Mouse (Mus musculus): ENCODE data around the gene Retsat. TPM values are rescaled to one million over a fixed set of nuclear protein-coding genes. Genes with fewer than 3 reads are reported as not detected.

Gene Retsat
- total RNA-seq (2014; rRNA removed) (151 and 180 TPM in 2 replicates), polyA plus RNA-seq (2012; rRNA removed) (303 and 340 TPM in 2 replicates)

DNA sequence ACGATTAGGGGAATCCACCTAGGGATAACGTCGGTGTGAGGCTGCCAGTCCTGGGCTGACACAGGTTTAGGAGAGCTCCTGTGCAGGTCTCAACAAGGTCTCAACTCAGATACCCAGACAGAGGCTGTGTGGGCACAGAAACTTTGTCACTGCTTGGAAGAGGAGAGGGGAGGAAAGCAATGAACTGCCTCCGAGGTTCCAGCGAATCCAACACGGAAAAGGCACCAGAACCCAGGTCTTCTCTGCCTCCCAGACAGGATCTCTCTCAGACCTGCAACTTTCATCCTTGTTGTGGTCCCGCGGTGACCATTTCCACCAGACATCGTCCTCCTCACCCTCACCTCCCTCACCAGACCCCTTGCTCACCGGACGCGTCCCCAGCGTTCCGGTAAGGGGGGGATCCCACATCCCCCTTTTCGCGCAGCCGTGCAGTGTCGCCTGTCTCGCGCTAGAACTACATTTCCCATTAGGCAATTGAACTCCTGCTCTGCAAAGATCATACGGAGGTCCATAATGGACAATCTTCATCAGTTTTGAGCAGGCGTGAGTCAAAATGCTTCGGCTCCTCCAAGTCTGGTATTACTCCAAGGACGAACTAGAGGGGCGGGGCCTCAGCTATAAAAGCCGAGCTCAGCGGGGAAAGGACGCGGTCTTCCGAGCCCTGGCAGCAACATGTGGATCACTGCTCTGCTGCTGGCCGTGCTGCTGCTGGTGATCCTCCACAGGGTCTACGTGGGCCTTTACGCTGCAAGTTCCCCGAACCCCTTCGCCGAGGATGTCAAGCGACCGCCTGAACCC, at the start of gene Retsat, which contains the start of gene Elmod3:
TSS of gene Retsat (plus strand) at position 520 of the 798 bp plus-strand sequence.
TSS of gene Elmod3 (minus strand) at position 458 of the 798 bp plus-strand sequence.
- Histone ChIP-seq H3K4me1 (ENCODE audit: control insufficient read depth, insufficient read depth, low read length) (peaks cover 14% of the 10 kb centered on the region), H3K27me3 (ENCODE audit: control insufficient read depth, insufficient read depth, low read length) (no peaks in the 10 kb centered on the region), H3K79me2 (ENCODE audit: control insufficient read depth, insufficient read depth, low read length) (0 out of 2 replicates have a peak, but pooled peaks cover 5% of the 10 kb centered on the region), H3K4me3 (ENCODE audit: insufficient read depth, low read depth, low read length) (peak within 1 kb of the TSS; percentile 80), H3K36me3 (ENCODE audit: control insufficient read depth, insufficient read depth, low read length) (peaks cover 15% of the 10 kb centered on the region; the same call in 1 of the 2 replicates), H3K9ac (ENCODE audit: low read depth, low read length) (peak within 1 kb of the TSS; percentile 93), H3K27ac (replicated peaks; ENCODE audit: insufficient read depth, low read depth, low read length) (peak within 1 kb of the TSS; percentile 96)
- TF ChIP-seq CTCF (IDR thresholded peaks at IDR 0.05; ENCODE audit: low read depth, low read length) (no peak), POLR2A (IDR thresholded peaks at IDR 0.05; ENCODE audit: extremely low read depth, insufficient read depth, low read length) (peak; percentile 99)
- under 1% methylated on average over 38 of the region's 38 CpGs for WGBS
- DNase-seq (ENCODE audit: extremely low read depth, low read depth, low spot score), result peak; percentile 99

GRCm38 (mm10) chr6:72549041-72549580, 49.2 kb upstream of the Retsat start:
- Histone ChIP-seq H3K4me1 (ENCODE audit: control insufficient read depth, insufficient read depth, low read length) (no peaks in the 10 kb centered on the region), H3K27me3 (ENCODE audit: control insufficient read depth, insufficient read depth, low read length) (no peaks in the 10 kb centered on the region), H3K79me2 (ENCODE audit: control insufficient read depth, insufficient read depth, low read length) (no peaks in the 10 kb centered on the region), H3K4me3 (ENCODE audit: insufficient read depth, low read depth, low read length) (no peak overlapping the region), H3K27ac (replicated peaks; ENCODE audit: insufficient read depth, low read depth, low read length) (0 out of 2 replicates have a peak overlapping the region, but pooled peaks have one; percentile 19), H3K9ac (ENCODE audit: low read depth, low read length) (no peak overlapping the region), H3K36me3 (ENCODE audit: control insufficient read depth, insufficient read depth, low read length) (no peaks in the 10 kb centered on the region)
- TF ChIP-seq POLR2A (IDR thresholded peaks at IDR 0.05; ENCODE audit: extremely low read depth, insufficient read depth, low read length), result no peak
- no peak for TF ChIP-seq CTCF (IDR thresholded peaks at IDR 0.05; ENCODE audit: low read depth, low read length)
- DNase-seq (ENCODE audit: extremely low read depth, low read depth, low spot score), result no peak
- 66% methylated on average over 9 of the region's 9 CpGs for WGBS

DNA sequence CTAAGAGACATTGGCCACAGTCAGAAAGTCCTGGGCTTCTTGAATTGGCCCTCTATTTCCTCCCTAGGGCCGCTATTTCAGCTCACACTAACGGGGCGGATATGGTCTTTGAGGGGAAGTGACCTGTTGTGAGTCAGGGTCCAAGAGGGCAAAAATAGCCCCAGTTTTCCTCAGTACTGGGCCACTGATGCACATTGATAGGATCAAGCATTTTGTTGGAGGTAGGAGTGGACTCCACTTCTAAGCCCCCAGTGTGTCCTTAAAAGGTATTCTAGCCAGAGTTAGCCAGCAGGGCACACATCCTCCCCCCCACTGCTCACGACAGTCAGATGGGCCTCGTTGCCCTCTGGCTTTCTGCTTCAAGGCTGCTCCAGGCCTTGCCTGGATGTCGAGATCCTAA, 48.2 kb upstream of the Retsat start:
- H3K4me1 ChIP-seq (ENCODE audit: control insufficient read depth, insufficient read depth, low read length), result no peaks in the 10 kb centered on the region

DNA sequence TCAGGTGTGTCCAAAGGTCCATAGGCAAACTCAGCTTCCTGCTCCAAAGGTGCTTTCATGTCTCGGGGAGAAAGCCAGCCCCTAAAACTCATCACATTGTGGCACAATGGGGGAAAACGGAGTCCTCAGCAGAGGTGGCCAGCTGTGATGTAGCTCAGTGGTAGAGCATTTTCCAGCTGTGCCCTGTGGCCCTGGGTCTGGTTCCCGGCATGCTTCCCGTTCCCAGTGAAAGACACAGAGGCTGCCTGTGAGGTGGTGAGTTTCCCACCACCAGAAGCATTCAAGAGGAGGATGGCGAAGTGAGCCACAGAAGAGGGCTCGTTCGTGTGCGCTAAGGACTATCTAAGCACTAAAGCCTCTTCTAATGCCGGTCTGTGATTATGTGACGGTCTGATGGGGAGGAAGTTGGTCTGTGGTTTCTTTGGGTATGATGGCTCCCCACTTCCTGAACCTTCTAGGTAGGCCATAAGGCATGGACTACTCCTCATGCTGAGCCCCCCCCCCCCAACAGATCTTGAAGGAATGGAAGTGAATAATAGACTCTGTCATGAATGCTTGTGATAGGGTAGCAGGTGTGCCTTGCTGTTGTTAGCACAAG, 47.7 kb upstream of the Retsat start:
- no peak overlapping the region for H3K9ac ChIP-seq (ENCODE audit: low read depth, low read length)
- no peak overlapping the region for H3K4me3 ChIP-seq (ENCODE audit: insufficient read depth, low read depth, low read length)

More for the DNA sequence above, 48.2 kb upstream of the Retsat start:
- Histone ChIP-seq H3K27ac (replicated peaks; ENCODE audit: insufficient read depth, low read depth, low read length) (no peak overlapping the region), H3K9ac (ENCODE audit: low read depth, low read length) (no peak overlapping the region), H3K79me2 (ENCODE audit: control insufficient read depth, insufficient read depth, low read length) (no peaks in the 10 kb centered on the region), H3K36me3 (ENCODE audit: control insufficient read depth, insufficient read depth, low read length) (no peaks in the 10 kb centered on the region), H3K4me3 (ENCODE audit: insufficient read depth, low read depth, low read length) (no peak overlapping the region), H3K27me3 (ENCODE audit: control insufficient read depth, insufficient read depth, low read length) (no peaks in the 10 kb centered on the region)
- WGBS, result 76% methylated on average over 6 of the region's 6 CpGs
- no peak for DNase-seq (ENCODE audit: extremely low read depth, low read depth, low spot score)
- TF ChIP-seq CTCF (IDR thresholded peaks at IDR 0.05; ENCODE audit: low read depth, low read length) (no peak), POLR2A (IDR thresholded peaks at IDR 0.05; ENCODE audit: extremely low read depth, insufficient read depth, low read length) (no peak)

GRCm38 (mm10) chr6:72552171-72553078, 45.9 kb upstream of the Retsat start:
- 33% methylated on average over 27 of the region's 27 CpGs for WGBS
- Histone ChIP-seq H3K27me3 (ENCODE audit: control insufficient read depth, insufficient read depth, low read length) (no peaks in the 10 kb centered on the region), H3K9ac (ENCODE audit: low read depth, low read length) (peak overlapping the region; percentile 44), H3K36me3 (ENCODE audit: control insufficient read depth, insufficient read depth, low read length) (no peaks in the 10 kb centered on the region), H3K79me2 (ENCODE audit: control insufficient read depth, insufficient read depth, low read length) (no peaks in the 10 kb centered on the region), H3K27ac (replicated peaks; ENCODE audit: insufficient read depth, low read depth, low read length) (peak overlapping the region; percentile 45), H3K4me1 (ENCODE audit: control insufficient read depth, insufficient read depth, low read length) (no peaks in the 10 kb centered on the region), H3K4me3 (ENCODE audit: insufficient read depth, low read depth, low read length) (peak overlapping the region; percentile 45)
- DNase-seq (ENCODE audit: extremely low read depth, low read depth, low spot score), result peak; percentile 54
- TF ChIP-seq POLR2A (IDR thresholded peaks at IDR 0.05; ENCODE audit: extremely low read depth, insufficient read depth, low read length) (no peak), CTCF (IDR thresholded peaks at IDR 0.05; ENCODE audit: low read depth, low read length) (no peak)

More for the DNA sequence above, 47.7 kb upstream of the Retsat start:
- no peaks in the 10 kb centered on the region for H3K36me3 ChIP-seq (ENCODE audit: control insufficient read depth, insufficient read depth, low read length)
- no peak for TF ChIP-seq POLR2A (IDR thresholded peaks at IDR 0.05; ENCODE audit: extremely low read depth, insufficient read depth, low read length)
- TF ChIP-seq CTCF (IDR thresholded peaks at IDR 0.05; ENCODE audit: low read depth, low read length), result no peak
- DNase-seq (ENCODE audit: extremely low read depth, low read depth, low spot score), result no peak
- no peaks in the 10 kb centered on the region for H3K4me1 ChIP-seq (ENCODE audit: control insufficient read depth, insufficient read depth, low read length)
- no peak overlapping the region for H3K27ac ChIP-seq (replicated peaks; ENCODE audit: insufficient read depth, low read depth, low read length)
- H3K79me2 ChIP-seq (ENCODE audit: control insufficient read depth, insufficient read depth, low read length), result no peaks in the 10 kb centered on the region
- WGBS, result 89% methylated on average over 10 of the region's 10 CpGs
- H3K27me3 ChIP-seq (ENCODE audit: control insufficient read depth, insufficient read depth, low read length), result no peaks in the 10 kb centered on the region
